Mouse (Mus musculus) left cerebral cortex, adult 9 months (tissue): ENCODE measurements around the gene Enoph1.
A peak's percentile ranks its signal among the peaks of the same experiment; 100 is the strongest.

Source experiments
- DNase-seq, 2 experiments: peaks; one replicate each; pipeline ENCODE4 v3.0.0; 2022; ENCODE audit warnings: low spot score in 2 of 2

Gene Enoph1

GRCm38 (mm10) chr5:100039602-100040142 lies at the start of gene Enoph1, which contains the start of gene Hnrnpdl:
Gene Enoph1 (plus strand): TSS chr5:100039985.
Gene Hnrnpdl (minus strand): TSS chr5:100039664.
- DNase-seq: peak; percentile 87 to 96

- DNase-seq: no peak
Measured at GRCm38 (mm10) chr5:99994166-99994565, 45.6 kb upstream of the Enoph1 start.

DNA sequence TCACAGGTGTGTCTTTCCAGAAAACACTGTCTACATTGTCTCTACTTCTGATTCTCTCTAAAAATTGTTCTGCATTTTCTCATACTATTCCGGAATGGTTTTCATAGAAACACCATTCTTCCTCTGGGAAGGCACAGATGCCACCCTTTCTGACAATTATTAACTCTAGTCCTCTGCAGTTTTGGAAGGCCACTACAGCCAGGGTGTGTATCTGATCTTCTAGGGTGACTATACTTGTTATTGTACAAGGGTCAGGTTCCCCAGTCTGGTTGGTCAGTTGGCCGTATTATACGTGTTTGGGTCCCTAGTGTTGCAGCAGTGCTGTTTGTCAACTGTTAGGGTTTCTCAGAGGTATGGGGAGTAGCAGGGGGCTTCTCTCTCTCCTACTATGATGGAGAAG lies 45.1 kb upstream of the Enoph1 start:
- DNase-seq: no peak

DNA sequence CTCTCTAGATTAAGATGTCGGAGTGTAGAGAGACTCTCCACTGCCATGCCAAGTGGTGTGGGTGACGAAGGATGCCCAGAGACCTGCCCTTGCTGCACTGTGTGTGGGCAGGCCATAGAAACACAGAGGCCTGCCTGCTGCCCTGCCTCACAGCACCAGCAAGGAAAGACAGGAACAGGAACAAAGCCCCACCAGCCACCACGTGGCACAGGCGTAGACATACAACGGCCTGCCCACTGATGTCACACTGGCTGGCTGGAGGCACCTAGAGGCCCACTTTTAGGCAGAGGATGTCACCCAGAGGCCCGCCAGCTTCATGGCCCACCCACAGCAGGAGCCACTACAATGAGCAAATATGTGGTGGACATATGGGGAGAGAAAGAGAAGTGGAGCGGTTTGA lies 39.7 kb upstream of the Enoph1 start:
- DNase-seq: no peak

DNA sequence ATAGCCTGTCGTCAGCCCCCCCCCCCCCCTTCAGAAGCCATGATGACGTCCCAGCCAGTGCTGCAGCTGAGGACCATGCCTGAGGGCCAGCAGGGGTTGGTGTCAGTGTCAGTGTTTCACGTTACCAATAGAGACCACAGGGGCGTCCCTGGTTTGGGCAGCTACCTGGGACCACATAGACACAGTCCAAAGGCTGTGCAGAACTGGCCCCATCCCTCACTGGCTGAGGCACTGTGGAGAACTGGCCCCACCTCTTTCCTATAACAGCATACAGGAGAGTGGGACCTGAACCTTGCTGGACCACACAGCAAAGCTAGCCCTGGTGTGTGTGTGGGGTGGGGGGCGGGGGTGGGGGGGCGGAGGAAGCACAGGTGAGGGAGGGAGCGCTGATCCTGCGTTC lies 39.3 kb upstream of the Enoph1 start:
- DNase-seq: no peak

- DNase-seq: no peak
Measured at GRCm38 (mm10) chr5:100003895-100004294, 35.9 kb upstream of the Enoph1 start.

- no peak for DNase-seq
Measured at GRCm38 (mm10) chr5:100005431-100005830, 34.4 kb upstream of the Enoph1 start.

DNA sequence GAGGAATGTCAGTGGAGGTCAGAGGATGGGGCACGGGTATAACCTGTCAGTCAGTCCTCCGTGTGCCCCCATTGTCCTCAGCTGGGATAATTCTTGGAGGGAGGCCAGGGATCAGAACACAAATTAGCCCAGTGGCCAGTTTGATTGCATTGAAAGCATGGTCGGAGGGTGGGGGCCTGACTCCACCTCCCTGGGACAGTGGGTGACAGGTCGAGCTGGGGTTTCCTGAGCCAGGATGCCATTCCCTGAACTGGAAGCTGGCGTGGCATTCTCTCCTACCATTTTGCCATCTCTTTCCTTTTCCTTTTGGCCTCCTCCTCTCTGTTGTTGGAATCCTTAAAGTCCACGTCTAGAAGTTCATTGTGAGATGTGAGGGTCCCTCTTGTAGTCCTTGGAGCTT lies 33.9 kb upstream of the Enoph1 start:
- DNase-seq: no peak

- no peak for DNase-seq
Measured at GRCm38 (mm10) chr5:100006324-100007039, 33.3 kb upstream of the Enoph1 start.

DNA sequence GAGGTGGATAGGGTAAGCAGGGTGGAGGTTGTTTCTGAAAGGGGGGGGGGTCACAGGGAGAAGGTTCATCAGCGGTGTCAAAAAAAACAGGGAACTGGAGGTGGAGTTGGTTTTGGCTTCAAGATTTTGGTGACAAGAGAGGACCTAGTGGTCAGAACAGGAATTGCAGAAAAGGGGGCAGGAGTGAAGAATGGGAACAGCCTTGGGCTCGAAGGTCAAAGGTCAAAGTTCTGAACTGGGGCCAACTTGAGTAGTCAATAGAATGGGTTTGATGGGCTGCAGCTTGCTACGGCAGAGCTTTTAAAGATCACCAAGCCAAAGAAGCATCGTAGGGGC lies 32.8 kb upstream of the Enoph1 start:
- no peak for DNase-seq

DNA sequence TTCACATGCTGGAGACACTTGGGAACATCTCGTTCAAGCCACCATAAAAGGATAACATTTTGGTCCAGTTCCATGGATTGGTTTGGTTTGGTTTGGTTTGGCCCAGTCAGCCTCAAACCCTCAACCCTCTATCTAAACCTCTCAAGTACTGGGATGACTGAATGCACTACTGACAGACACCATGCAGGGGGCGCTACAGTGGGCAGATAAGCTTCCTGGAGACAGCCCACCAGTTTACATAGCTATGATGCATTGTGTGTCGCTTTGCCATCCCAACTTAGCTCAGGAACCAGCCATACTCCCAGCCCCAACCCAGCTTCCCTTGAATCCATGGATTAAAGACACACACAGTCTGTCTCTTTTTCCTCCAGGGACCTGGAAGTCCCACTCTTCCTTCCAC lies 31.3 kb upstream of the Enoph1 start:
- DNase-seq: no peak

DNA sequence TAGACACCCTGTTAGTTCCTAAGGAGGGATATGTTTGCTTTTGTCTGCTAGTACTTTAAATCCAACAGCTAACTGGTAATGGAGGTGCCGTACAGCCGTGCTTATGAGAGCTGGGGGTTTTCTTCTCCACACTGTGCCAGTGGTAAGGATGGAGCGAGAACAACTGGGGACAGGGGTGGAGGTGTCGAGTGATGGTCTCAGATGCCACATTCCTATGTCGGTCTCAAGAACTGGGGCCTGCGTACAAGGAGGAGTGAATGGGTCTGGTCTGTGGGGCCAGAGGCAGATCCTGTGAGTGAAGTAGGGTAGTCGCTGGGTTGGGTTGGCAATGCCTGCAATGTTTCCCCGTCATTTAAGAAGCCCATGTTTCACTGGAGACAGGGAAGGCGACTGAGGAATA lies 27.2 kb upstream of the Enoph1 start:
- no peak for DNase-seq

GRCm38 (mm10) chr5:100020089-100020488 lies 19.7 kb upstream of the Enoph1 start:
- DNase-seq: no peak

DNA sequence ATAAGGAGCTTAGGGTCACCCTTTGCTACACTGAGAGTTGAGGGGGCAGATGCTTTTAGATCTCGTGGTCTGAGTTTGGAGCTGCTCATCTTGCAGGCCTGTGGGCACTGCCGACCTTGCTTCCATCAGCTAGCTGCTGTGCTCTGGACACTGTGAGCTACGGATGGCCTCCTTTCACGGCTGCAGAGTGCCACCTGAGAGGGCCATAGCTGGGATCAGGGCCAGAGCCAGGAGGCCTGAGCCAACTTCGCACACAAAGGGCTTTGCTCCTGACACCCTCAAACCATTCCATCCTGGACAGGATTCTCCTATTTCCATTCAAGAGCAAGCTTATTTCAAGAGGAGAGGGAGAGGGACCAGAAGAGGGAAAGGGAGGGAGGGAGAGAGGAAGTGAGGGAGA lies 15.4 kb upstream of the Enoph1 start:
- no peak for DNase-seq

GRCm38 (mm10) chr5:100024868-100025267 lies 14.9 kb upstream of the Enoph1 start:
- DNase-seq: no peak

DNA sequence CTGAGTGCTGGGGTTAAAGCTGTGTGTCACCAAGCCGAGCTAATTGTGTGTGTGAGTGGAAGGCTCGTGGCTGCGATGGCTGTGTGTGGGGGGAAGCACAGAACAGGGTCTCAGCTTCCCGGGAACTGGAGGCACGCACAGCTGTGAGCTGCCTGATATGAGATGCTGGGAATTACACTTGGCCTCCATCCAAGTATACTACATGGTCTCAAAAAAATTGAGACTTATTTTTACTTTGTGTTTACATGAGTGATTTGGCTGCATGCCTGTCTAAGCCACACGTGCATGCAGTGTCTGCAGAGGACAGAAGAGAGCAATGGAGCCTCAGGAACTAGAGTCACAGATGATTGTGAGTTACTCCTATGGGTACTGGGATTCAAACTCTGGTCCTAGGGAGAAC lies 9.7 kb upstream of the Enoph1 start:
- DNase-seq: peak in 1 of 2 experiments; percentile 28

- DNase-seq: no peak
Measured at GRCm38 (mm10) chr5:100032107-100032506, 7.7 kb upstream of the Enoph1 start.

- DNase-seq: no peak
Measured at GRCm38 (mm10) chr5:100032646-100033045, 7.1 kb upstream of the Enoph1 start.

DNA sequence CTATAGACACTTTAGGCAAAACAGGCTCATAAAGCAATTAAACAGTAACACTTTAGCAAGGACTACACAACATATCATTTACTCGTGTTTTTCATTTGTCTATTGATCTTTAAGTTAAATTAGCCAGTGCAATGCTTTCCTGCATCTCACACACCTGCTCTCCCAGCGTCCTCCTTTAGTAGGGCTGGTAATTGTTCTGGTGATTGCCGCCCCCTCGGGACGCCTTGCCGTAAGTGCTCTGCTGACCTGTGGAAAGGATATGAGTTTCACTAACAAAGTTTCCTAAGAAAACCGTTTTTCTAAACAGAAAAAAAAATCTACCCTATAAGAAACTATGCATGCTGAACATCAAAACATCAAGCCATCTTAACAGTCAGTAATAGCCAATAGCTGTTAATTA lies 3.8 kb upstream of the Enoph1 start:
- DNase-seq: no peak

- no peak for DNase-seq
Measured at GRCm38 (mm10) chr5:100036681-100037080, 3.1 kb upstream of the Enoph1 start.

DNA sequence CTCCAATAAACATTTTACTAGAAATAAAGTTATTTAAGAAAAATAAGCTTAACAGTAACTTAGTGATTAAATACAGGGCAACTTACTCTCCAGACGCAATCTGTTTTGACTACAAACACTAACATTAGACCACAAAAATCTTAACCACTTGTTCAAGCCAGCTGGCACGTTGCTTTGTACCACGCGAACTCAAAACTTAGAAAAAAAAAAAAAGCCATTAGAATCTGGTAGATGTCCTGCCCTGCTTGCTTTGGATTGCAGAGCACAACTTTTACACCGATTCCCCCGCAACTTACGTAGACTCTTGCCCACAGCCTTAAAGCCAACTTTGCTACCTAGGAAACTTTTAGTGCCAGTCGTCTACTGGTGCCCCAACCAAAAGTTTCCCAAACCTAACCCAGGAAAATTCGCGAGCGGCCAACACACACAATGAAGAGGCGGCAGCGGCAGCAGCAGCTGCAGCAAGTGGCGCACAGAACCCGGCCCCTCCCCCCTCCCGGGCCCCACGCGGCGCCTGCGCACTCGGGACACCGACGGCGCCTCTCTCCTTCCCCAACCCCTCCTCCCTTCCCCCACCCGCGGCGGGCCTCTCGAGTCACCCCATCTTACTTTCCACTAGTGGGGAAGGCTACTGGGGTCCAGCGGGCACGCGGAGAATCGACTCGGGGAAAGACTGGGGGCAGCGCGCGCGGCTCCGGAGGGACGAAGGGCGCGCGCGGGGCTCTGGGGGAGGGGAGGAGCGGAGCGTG lies 1.6 kb upstream of the Enoph1 start:
- DNase-seq: peak; percentile 61 to 82

DNA sequence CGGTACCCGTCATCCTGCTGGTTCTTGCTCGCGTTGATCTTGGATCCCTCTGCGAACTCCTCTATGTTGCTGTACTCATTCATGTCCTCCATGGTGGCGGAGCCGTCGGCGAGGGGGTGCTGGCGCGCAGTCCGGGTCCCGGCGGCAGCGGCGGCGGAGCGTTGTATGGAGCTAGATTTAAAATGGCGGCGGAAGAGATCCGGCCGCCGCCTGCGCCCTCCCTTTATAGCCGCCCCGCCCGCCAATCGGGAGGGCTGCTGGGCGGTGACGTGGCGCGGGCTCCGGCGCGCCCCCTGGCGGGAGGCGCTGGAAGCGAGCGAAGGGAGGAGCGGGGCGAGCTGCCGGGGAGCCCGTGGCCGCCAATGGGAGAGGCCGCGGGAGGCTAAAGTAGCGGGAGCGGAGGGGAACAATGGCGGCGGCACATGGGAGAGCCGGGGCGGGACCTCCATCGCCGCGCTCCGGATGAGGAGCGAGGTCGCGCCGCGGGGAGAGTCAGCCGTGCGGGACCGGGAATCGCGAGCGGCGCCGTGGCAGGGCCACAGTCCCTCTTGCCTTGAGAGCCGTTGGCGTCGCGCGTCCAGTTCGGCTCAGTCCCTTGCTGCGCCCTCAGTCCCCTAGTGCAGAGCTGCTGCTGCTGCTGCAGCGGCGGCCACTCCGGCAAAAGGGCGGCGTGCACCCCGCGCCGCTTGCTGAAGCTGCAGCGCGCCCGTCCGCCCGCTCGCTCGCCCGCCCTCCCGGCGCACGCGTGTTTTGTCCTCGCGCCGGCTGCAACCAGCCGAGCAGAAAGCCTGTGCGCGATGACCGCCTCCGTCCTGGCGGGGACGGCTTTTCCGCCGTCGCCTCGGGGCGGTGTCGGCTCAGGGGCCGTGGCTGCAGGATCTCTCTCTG lies 827 bp upstream of the Enoph1 start:
- peak; percentile 88 to 95 for DNase-seq
